Mouse (Mus musculus): ENCODE data around the gene Gm17662.

Gm17662 gene

DNA sequence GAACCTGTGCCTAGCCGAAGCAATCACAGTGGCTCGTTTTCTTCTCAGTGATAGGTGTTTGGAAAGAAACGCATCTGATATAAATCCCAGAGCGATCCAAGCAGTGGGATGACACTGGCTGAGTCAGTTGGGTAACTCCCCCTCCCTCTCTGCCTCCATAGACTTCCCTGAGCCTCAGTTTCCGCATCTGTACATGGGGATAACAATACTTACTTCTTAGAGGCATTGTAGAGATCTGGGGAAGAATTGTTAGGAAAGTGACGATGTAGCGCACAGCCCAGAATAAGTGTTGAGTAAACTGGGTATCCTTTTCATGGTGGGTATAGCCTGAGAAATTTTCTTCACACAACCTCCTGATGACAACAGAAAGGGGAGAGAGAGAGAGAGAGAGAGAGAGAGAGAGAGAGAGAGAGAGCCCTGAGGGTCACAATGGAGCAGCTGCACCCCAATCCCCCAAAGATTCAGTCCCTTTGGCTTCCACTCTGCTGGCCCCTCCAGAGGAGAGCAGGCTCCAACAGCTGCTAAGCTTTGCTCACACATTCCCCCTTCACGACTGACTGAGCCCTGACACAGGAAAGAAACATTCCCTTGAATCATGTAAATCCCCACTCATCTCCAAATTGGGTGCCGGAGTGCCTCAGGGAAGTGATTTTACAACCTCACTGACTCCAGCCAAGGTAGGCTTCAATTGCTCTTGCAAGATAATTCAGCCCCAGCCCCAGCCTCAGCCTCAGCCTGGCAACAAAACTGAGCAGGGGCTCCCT lies 31.6 kb downstream of the Gm17662 start:
- no peak for DNase-seq (ENCODE audit: low read depth, low spot score)

DNA sequence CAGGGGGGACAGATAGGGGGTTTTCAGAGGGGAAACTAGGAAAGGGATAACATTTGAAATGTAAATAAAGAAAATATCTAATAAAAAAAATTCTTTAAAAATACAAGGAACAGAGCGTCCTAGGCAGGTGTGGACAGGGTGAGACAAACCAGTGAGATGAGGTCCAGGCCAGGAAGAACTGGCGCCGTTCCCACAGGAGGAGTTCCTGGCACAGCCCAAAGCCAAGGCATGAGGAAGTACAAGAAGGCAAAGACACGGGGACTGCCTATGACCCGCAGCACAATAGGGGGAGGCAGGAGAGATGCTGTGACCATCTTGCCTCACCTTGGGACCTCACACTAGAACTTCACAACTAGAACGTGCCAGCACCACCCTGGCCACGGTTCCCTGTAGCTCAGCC lies 34.6 kb downstream of the Gm17662 start:
- no peak for DNase-seq (ENCODE audit: low read depth, low spot score)

DNA sequence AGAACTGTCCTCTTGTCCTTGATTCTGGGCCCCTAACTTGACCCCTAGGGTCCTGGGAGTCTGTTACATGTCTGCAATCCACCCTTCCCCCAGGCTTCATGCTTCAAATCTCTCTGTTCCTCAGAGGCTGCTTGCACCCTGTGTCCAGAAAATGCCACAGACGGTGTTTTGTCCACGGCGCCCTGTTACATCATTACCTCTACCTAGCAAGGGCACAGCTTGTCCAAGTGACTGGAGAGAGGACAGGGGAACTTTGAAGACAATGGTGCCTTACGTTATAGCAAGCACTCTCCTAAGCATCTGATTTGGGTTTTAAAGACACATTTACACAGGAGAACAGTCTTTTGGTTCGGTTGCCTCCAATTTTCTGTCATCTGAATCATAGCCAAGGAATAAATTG lies 36.5 kb downstream of the Gm17662 start:
- no peak for DNase-seq (ENCODE audit: low read depth, low spot score)

DNA sequence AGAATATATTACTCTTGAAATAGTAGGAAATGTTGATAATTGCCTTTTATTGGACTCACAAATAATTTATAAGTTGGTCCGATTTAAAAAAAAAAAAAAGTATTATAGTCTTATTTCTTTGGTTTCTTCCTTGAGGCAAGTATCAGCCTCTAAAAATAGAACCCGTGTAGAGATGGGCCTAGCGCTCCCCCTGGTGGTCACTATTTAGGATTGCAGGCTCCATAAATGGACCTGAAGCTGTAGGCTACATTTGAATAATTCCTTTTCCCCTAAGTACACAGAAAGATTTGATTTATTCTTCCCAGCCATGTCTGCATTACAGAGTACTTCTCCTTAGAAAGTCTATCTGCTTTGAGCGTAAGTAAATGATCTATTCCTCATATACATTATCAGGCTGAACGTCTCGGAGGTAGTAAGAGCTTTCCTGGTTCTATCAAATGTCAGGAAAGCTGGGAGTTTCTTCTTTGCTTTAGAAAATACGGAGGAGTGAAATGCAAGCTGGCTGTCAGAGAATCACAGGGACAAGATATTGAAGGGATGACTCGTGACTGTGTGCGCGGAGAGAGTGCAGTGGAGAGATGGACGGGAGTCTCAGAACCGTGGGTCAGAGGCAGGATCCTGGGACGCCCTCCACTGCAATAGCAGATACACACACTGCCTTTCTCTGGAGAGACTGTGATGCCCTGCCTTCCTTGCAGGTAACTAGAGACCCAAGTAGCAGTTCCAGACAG lies 37.0 kb downstream of the Gm17662 start:
- peak; percentile 39 for DNase-seq (ENCODE audit: low read depth, low spot score)

DNA sequence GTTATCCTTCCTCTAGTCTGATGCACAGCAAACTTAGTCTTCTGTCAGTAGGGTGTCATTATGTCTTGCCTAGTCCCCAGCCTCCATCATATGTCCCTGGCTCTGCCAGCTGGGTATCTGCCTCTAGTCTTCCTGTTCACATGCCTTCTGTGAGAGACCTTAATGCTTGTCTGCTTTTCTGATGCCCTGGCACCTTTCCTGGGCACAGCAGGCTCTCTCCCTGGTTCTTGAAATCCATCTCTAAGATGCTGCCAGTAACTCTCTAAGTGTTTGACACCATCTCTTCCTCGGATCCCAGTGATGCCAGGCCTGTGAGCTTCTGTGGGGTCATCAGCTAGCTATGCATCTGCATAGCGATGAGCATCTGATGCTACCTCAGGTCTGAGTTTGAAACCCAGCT lies 45.7 kb downstream of the Gm17662 start:
- no peak for DNase-seq (ENCODE audit: low read depth, low spot score)

DNA sequence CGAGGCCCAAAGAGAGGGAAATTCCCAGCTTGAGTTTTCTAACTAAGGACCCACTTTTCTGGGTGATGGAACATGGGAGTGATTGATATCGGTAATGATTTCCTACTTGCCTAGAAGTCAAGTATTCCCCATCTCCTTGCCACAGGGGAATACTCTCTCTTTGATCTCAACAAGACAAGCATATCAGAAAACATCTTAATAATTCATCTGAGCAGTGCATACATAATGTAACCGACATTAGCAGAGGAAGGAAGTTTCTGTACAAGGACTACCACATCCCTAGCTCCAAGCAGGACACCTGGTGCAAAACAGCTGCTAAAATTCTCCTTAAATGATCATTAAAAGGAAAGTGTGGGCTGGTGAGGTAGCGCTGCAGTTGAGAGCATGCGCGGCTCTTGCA lies 47.9 kb downstream of the Gm17662 start:
- no peak for DNase-seq (ENCODE audit: low read depth, low spot score)
